Mouse (Mus musculus) neural tube, embryonic 15.5 days (tissue): ENCODE measurements around the gene Cav1. TPM values are rescaled to one million over a fixed set of nuclear protein-coding genes. Genes with fewer than 3 reads are reported as not detected.
A peak's percentile ranks its signal among the peaks of the same experiment; 100 is the strongest.

Experiments
- ATAC-seq: fragments of 200-750 bp; cut with Nextera tagmentation; 2 replicates; pipeline ENCODE4 v1.8.0; 2017; ENCODE audit warnings: mild to moderate bottlenecking, moderate TSS enrichment, moderate library complexity; ENCODE audit not compliant: low FRiP score
- H3K27ac ChIP-seq: fragments of 300-500 bp; sonication (generic); replicated peaks from 2 replicates; pipeline ENCODE4 v1.5.1; 2015; ENCODE audit warnings: mild to moderate bottlenecking, inconsistent platforms
- H3K27me3 ChIP-seq: fragments of 300-500 bp; sonication (generic); replicated peaks from 2 replicates; pipeline ENCODE4 v1.6.1; 2015; ENCODE audit warnings: inconsistent platforms
- H3K36me3 ChIP-seq: fragments of 300-500 bp; sonication (generic); 2 replicates; pipeline ENCODE4 v1.6.1; 2015; ENCODE audit warnings: inconsistent platforms
- H3K4me1 ChIP-seq: fragments of 300-500 bp; sonication (generic); 2 replicates; pipeline ENCODE4 v1.6.1; 2015; ENCODE audit warnings: inconsistent platforms
- H3K4me2 ChIP-seq: fragments of 300-500 bp; sonication (generic); 2 replicates; pipeline ENCODE4 v1.6.1; 2015; ENCODE audit warnings: inconsistent platforms, mild to moderate bottlenecking, moderate library complexity
- H3K4me3 ChIP-seq: fragments of 300-500 bp; sonication (generic); replicated peaks from 2 replicates; pipeline ENCODE4 v1.5.1; 2015; ENCODE audit warnings: mild to moderate bottlenecking, inconsistent platforms
- H3K9ac ChIP-seq: fragments of 300-500 bp; sonication (generic); replicated peaks from 2 replicates; pipeline ENCODE4 v1.6.1; 2015; ENCODE audit warnings: mild to moderate bottlenecking, inconsistent platforms
- H3K9me3 ChIP-seq: fragments of 300-500 bp; sonication (generic); replicated peaks from 2 replicates; pipeline ENCODE4 v1.6.1; 2016; ENCODE audit warnings: inconsistent platforms
- WGBS: fragments of 180-500 bp; shearing (Covaris S2); methylation state at CpG from one replicate; pipeline ENCODE4 v1.1.7; 2015; ENCODE audit warnings: mixed read lengths; 5-methylcytosine and 5-hydroxymethylcytosine counted together
- polyA plus RNA-seq: library from polyadenylated mRNA; unstranded; fragments of >200 nt; fragmentation: Nextera tagmentation; extraction: Ambion mirVana; gene quantifications from 2 replicates; pipeline ENCODE4 v1.2.1, GENCODE M21; 2015

The Cav1 gene
- polyA plus RNA-seq, 1 experiment from 2014 or later: 39.2 TPM

GRCm38 (mm10) chr6:17295116-17295515 is 11.0 kb upstream of the Cav1 start:
- Histone ChIP-seq H3K27ac (no peak overlapping the region), H3K27me3 (no peaks in the 10 kb centered on the region), H3K9ac (no peak overlapping the region), H3K4me3 (no peak overlapping the region), H3K36me3 (no peaks in the 10 kb centered on the region), H3K9me3 (no peaks in the 10 kb centered on the region), H3K4me1 (no peaks in the 10 kb centered on the region), H3K4me2 (no peak overlapping the region)
- WGBS: 47% methylated on average over 5 of the region's 5 CpGs
- ATAC-seq: no peak

GRCm38 (mm10) chr6:17306602-17307325 is 629 bp downstream of the Cav1 start:
- H3K36me3 ChIP-seq: no peaks in the 10 kb centered on the region
- peak overlapping the region; percentile 55 for H3K9ac ChIP-seq
- no peaks in the 10 kb centered on the region for H3K9me3 ChIP-seq
- peak; percentile 62 for ATAC-seq
- peaks cover 25% of the 10 kb centered on the region for H3K4me1 ChIP-seq
- peaks cover 16% of the 10 kb centered on the region for H3K27me3 ChIP-seq
- H3K4me2 ChIP-seq: peak overlapping the region; percentile 95
- 0 out of 2 replicates have a peak overlapping the region, but pooled peaks have one; percentile 51 for H3K27ac ChIP-seq
- under 1% methylated on average over 19 of the region's 19 CpGs for WGBS
- H3K4me3 ChIP-seq: peak overlapping the region; percentile 47

GRCm38 (mm10) chr6:17307461-17308115 is 1.5 kb downstream of the Cav1 start:
- peaks cover 25% of the 10 kb centered on the region for H3K4me1 ChIP-seq

GRCm38 (mm10) chr6:17308661-17309060 is 2.5 kb downstream of the Cav1 start:
- H3K27ac ChIP-seq: no peak overlapping the region
- H3K9me3 ChIP-seq: no peaks in the 10 kb centered on the region
- H3K36me3 ChIP-seq: no peaks in the 10 kb centered on the region
- 57% methylated on average over 2 of the region's 2 CpGs for WGBS
- H3K4me1 ChIP-seq: peaks cover 25% of the 10 kb centered on the region
- H3K4me2 ChIP-seq: peak overlapping the region; percentile 95; the same call in 1 of the 2 replicates
- peaks cover 16% of the 10 kb centered on the region for H3K27me3 ChIP-seq
- H3K9ac ChIP-seq: no peak overlapping the region
- no peak for ATAC-seq
- no peak overlapping the region for H3K4me3 ChIP-seq

More at GRCm38 (mm10) chr6:17307461-17308115, 1.5 kb downstream of the Cav1 start:
- Histone ChIP-seq H3K36me3 (no peaks in the 10 kb centered on the region), H3K9ac (peak overlapping the region; percentile 36), H3K9me3 (no peaks in the 10 kb centered on the region), H3K4me2 (peak overlapping the region; percentile 95), H3K27ac (no peak overlapping the region), H3K4me3 (peak overlapping the region; percentile 47), H3K27me3 (peaks cover 16% of the 10 kb centered on the region)
- 3% methylated on average over 31 of the region's 31 CpGs for WGBS
- peak; percentile 74 for ATAC-seq

GRCm38 (mm10) chr6:17309260-17309659 is 3.1 kb downstream of the Cav1 start:
- peaks cover 16% of the 10 kb centered on the region for H3K27me3 ChIP-seq
- no peak for ATAC-seq
- no peak overlapping the region for H3K27ac ChIP-seq
- no peak overlapping the region for H3K9ac ChIP-seq
- WGBS: 85% methylated on average over 2 of the region's 2 CpGs
- no peaks in the 10 kb centered on the region for H3K36me3 ChIP-seq
- H3K4me2 ChIP-seq: no peak overlapping the region
- no peak overlapping the region for H3K4me3 ChIP-seq
- peaks cover 25% of the 10 kb centered on the region for H3K4me1 ChIP-seq
- no peaks in the 10 kb centered on the region for H3K9me3 ChIP-seq

GRCm38 (mm10) chr6:17314241-17314640 is 8.1 kb downstream of the Cav1 start:
- Histone ChIP-seq H3K4me2 (no peak overlapping the region), H3K4me1 (no peaks in the 10 kb centered on the region), H3K9ac (no peak overlapping the region), H3K27me3 (no peaks in the 10 kb centered on the region), H3K4me3 (no peak overlapping the region), H3K9me3 (no peaks in the 10 kb centered on the region), H3K36me3 (no peaks in the 10 kb centered on the region), H3K27ac (no peak overlapping the region)
- no peak for ATAC-seq
- 84% methylated on average over 2 of the region's 2 CpGs for WGBS

GRCm38 (mm10) chr6:17314659-17315616 is 8.8 kb downstream of the Cav1 start:
- H3K4me1 ChIP-seq: no peaks in the 10 kb centered on the region
- H3K9me3 ChIP-seq: no peaks in the 10 kb centered on the region
- H3K4me3 ChIP-seq: no peak overlapping the region
- H3K27me3 ChIP-seq: no peaks in the 10 kb centered on the region
- WGBS: 79% methylated on average over 5 of the region's 5 CpGs
- H3K27ac ChIP-seq: no peak overlapping the region
- no peaks in the 10 kb centered on the region for H3K36me3 ChIP-seq
- no peak overlapping the region for H3K9ac ChIP-seq
- H3K4me2 ChIP-seq: no peak overlapping the region
- ATAC-seq: no peak

- Histone ChIP-seq H3K9me3 (no peaks in the 10 kb centered on the region), H3K27me3 (no peaks in the 10 kb centered on the region), H3K4me2 (no peak overlapping the region), H3K4me1 (no peaks in the 10 kb centered on the region), H3K4me3 (no peak overlapping the region), H3K9ac (no peak overlapping the region), H3K36me3 (no peaks in the 10 kb centered on the region), H3K27ac (no peak overlapping the region)
- no peak for ATAC-seq
- WGBS: 80% methylated on average over 15 of the region's 15 CpGs
Measured at GRCm38 (mm10) chr6:17316294-17317166, 10.4 kb downstream of the Cav1 start.

- WGBS: 63% methylated on average over 1 of the region's 1 CpGs
- Histone ChIP-seq H3K4me2 (no peak overlapping the region), H3K4me3 (no peak overlapping the region), H3K4me1 (no peaks in the 10 kb centered on the region), H3K27ac (no peak overlapping the region), H3K36me3 (no peaks in the 10 kb centered on the region), H3K27me3 (no peaks in the 10 kb centered on the region), H3K9me3 (no peaks in the 10 kb centered on the region), H3K9ac (no peak overlapping the region)
- no peak for ATAC-seq
Measured at GRCm38 (mm10) chr6:17317167-17317524, 11.0 kb downstream of the Cav1 start.

- 62% methylated on average over 1 of the region's 1 CpGs for WGBS
- H3K4me1 ChIP-seq: no peaks in the 10 kb centered on the region
- ATAC-seq: no peak
- H3K9ac ChIP-seq: no peak overlapping the region
- no peaks in the 10 kb centered on the region for H3K9me3 ChIP-seq
- H3K27me3 ChIP-seq: no peaks in the 10 kb centered on the region
- H3K27ac ChIP-seq: no peak overlapping the region
- H3K36me3 ChIP-seq: no peaks in the 10 kb centered on the region
- H3K4me2 ChIP-seq: no peak overlapping the region
- no peak overlapping the region for H3K4me3 ChIP-seq
Measured at GRCm38 (mm10) chr6:17317944-17318343, 11.8 kb downstream of the Cav1 start.

GRCm38 (mm10) chr6:17321976-17322375 is 15.8 kb downstream of the Cav1 start:
- WGBS: 85% methylated on average over 6 of the region's 6 CpGs
- Histone ChIP-seq H3K4me1 (no peaks in the 10 kb centered on the region), H3K27me3 (no peaks in the 10 kb centered on the region), H3K4me3 (no peak overlapping the region), H3K4me2 (no peak overlapping the region), H3K27ac (no peak overlapping the region), H3K36me3 (no peaks in the 10 kb centered on the region), H3K9ac (no peak overlapping the region), H3K9me3 (no peaks in the 10 kb centered on the region)
- ATAC-seq: no peak
